Mouse (Mus musculus): ENCODE data around the gene Pcbp3.
"Not testable (repeated sequence)": the region's sequence is repeated elsewhere in the genome, so short reads cannot be mapped to it uniquely, and the experiment has no call there.

Gene Pcbp3

GRCm38 (mm10) chr10:76961790-76962489, at the start of gene Pcbp3:
Gene Pcbp3, minus strand, starts transcription at chr10:76961887.
- DNase-seq (ENCODE audit: low read depth): peak; percentile 94

GRCm38 (mm10) chr10:77008698-77009097, 47.0 kb upstream of the Pcbp3 start:
- no peak for DNase-seq (ENCODE audit: low read depth)

- DNase-seq (ENCODE audit: low read depth): peak; percentile 14
Measured at GRCm38 (mm10) chr10:77008109-77008561, 46.4 kb upstream of the Pcbp3 start.

- no peak for DNase-seq (ENCODE audit: low read depth)
Measured at GRCm38 (mm10) chr10:77007433-77008108, 45.9 kb upstream of the Pcbp3 start.

GRCm38 (mm10) chr10:77004936-77005335, 43.2 kb upstream of the Pcbp3 start:
- no peak for DNase-seq (ENCODE audit: low read depth)

- no peak for DNase-seq (ENCODE audit: low read depth)
Measured at GRCm38 (mm10) chr10:76997759-76998513, 36.2 kb upstream of the Pcbp3 start.

GRCm38 (mm10) chr10:76992456-76992855, 30.8 kb upstream of the Pcbp3 start:
- DNase-seq (ENCODE audit: low read depth): no peak

GRCm38 (mm10) chr10:76988586-76988985, 26.9 kb upstream of the Pcbp3 start:
- DNase-seq (ENCODE audit: low read depth): no peak

GRCm38 (mm10) chr10:76978042-76978441, 16.4 kb upstream of the Pcbp3 start:
- DNase-seq (ENCODE audit: low read depth): no peak

- DNase-seq (ENCODE audit: low read depth): no peak
Measured at GRCm38 (mm10) chr10:76976699-76977098, 15.0 kb upstream of the Pcbp3 start.

GRCm38 (mm10) chr10:76973797-76974436, 12.2 kb upstream of the Pcbp3 start:
- DNase-seq (ENCODE audit: low read depth): no peak

- not testable (repeated sequence) for DNase-seq (ENCODE audit: low read depth)
Measured at GRCm38 (mm10) chr10:76972318-76972717, 10.6 kb upstream of the Pcbp3 start.

GRCm38 (mm10) chr10:76970974-76971373, 9.3 kb upstream of the Pcbp3 start:
- DNase-seq (ENCODE audit: low read depth): no peak

GRCm38 (mm10) chr10:76964436-76964835, 2.7 kb upstream of the Pcbp3 start:
- DNase-seq (ENCODE audit: low read depth): no peak

- DNase-seq (ENCODE audit: low read depth): no peak
Measured at GRCm38 (mm10) chr10:76963997-76964396, 2.3 kb upstream of the Pcbp3 start.

- DNase-seq (ENCODE audit: low read depth): no peak
Measured at GRCm38 (mm10) chr10:76961156-76961555, 531 bp downstream of the Pcbp3 start.

- DNase-seq (ENCODE audit: low read depth): no peak
Measured at GRCm38 (mm10) chr10:76958201-76958600, 3.5 kb downstream of the Pcbp3 start.

GRCm38 (mm10) chr10:76956200-76956599, 5.5 kb downstream of the Pcbp3 start:
- DNase-seq (ENCODE audit: low read depth): no peak

GRCm38 (mm10) chr10:76941038-76941437, 20.6 kb downstream of the Pcbp3 start:
- DNase-seq (ENCODE audit: low read depth): no peak

- DNase-seq (ENCODE audit: low read depth): no peak
Measured at GRCm38 (mm10) chr10:76936827-76937226, 24.9 kb downstream of the Pcbp3 start.

- no peak for DNase-seq (ENCODE audit: low read depth)
Measured at GRCm38 (mm10) chr10:76934805-76935204, 26.9 kb downstream of the Pcbp3 start.

- no peak for DNase-seq (ENCODE audit: low read depth)
Measured at GRCm38 (mm10) chr10:76931794-76932193, 29.9 kb downstream of the Pcbp3 start.
